ENCODE assay signal across 12 mouse cellular contexts in genomic region chr16:23144326-23144725, GRCm38 (mm10). TPM values are rescaled to one million over a fixed set of nuclear protein-coding genes. Genes with fewer than 3 reads are reported as not detected.
DNase-seq lines count a peak whose midpoint lies in the region; ATAC-seq and TF ChIP-seq lines count a peak whose summit lies in the region.
"Had no signal": no experiment of that assay in that cellular context is flagged by ENCODE, and none has a peak within 500 bp of the region (broad histone marks: within the 10 kb centered on the region; RNA-seq: fewer than 3 reads in every experiment).

No protein-coding gene starts in this region.

- peaks cover 17% of the 10 kb centered on the region for H3K4me1 ChIP-seq in spleen, adult 2 months (ENCODE audit: control insufficient read depth, insufficient read depth, insufficient read length)
- no peaks in the 10 kb centered on the region for H3K4me1 ChIP-seq in embryonic facial prominence, embryonic 15.5 days
- H3K4me1 ChIP-seq in forebrain, embryonic 13.5 days = no peaks in the 10 kb centered on the region
- no peaks in the 10 kb centered on the region for H3K4me1 ChIP-seq in heart, embryonic 11.5 days (ENCODE audit: control insufficient read depth, insufficient read depth, low read length)
- H3K4me1 ChIP-seq: forebrain, embryonic 15.5 days; limb, embryonic 15.5 days had no signal

- H3K9me3 ChIP-seq in embryonic facial prominence, embryonic 15.5 days (replicated peaks) = no peaks in the 10 kb centered on the region
- H3K9me3 ChIP-seq in forebrain, embryonic 13.5 days (replicated peaks) = no peaks in the 10 kb centered on the region
- no peaks in the 10 kb centered on the region for H3K9me3 ChIP-seq in heart, embryonic 11.5 days (replicated peaks; ENCODE audit: control insufficient read depth, low read length)
- H3K9me3 ChIP-seq: forebrain, embryonic 15.5 days; heart, embryonic 10.5 days; limb, embryonic 15.5 days had no signal

- no peak overlapping the region for H3K4me2 ChIP-seq in embryonic facial prominence, embryonic 15.5 days (replicated peaks)
- no peak overlapping the region for H3K4me2 ChIP-seq in forebrain, embryonic 13.5 days
- no peak overlapping the region for H3K4me2 ChIP-seq in heart, embryonic 11.5 days
- H3K4me2 ChIP-seq: forebrain, embryonic 15.5 days; limb, embryonic 15.5 days had no signal

- no peak overlapping the region for H3K9ac ChIP-seq in embryonic facial prominence, embryonic 15.5 days
- no peak overlapping the region for H3K9ac ChIP-seq in forebrain, embryonic 13.5 days
- H3K9ac ChIP-seq in heart, embryonic 11.5 days (ENCODE audit: low read depth, low read length) = no peak overlapping the region
- H3K9ac ChIP-seq: forebrain, embryonic 15.5 days; limb, embryonic 15.5 days had no signal

- WGBS in spleen, adult 2 months = 15% methylated on average over 7 of the region's 7 CpGs
- WGBS in embryonic facial prominence, embryonic 15.5 days = 75% methylated on average over 7 of the region's 7 CpGs
- WGBS in forebrain, embryonic 13.5 days = 85% methylated on average over 7 of the region's 7 CpGs
- WGBS in heart, embryonic 11.5 days (ENCODE audit: insufficient replicate concordance) = 79% methylated on average over 7 of the region's 7 CpGs

- H3K36me3 ChIP-seq in spleen, adult 2 months (ENCODE audit: control insufficient read depth, insufficient read depth, low read length) = no peaks in the 10 kb centered on the region
- H3K36me3 ChIP-seq in embryonic facial prominence, embryonic 15.5 days = no peaks in the 10 kb centered on the region
- H3K36me3 ChIP-seq in forebrain, embryonic 13.5 days (ENCODE audit: poor library complexity, severe bottlenecking) = no peaks in the 10 kb centered on the region
- no peaks in the 10 kb centered on the region for H3K36me3 ChIP-seq in heart, embryonic 11.5 days (ENCODE audit: control insufficient read depth, insufficient read depth, low read length)
- H3K36me3 ChIP-seq: forebrain, embryonic 15.5 days; heart, embryonic 10.5 days; limb, embryonic 15.5 days had no signal

- peak; percentile 39 to 83 for DNase-seq in spleen, adult 2 months (ENCODE audit: low read depth in 1 of 2, low spot score in 2 of 2)
- DNase-seq in spleen, postnatal 14 days (ENCODE audit: low spot score in 2 of 2) = no peak
- DNase-seq in naive thymus-derived CD4-positive, alpha-beta T cell, adult 2 months (ENCODE audit: low read depth) = peak; percentile 90
- DNase-seq in gastrocnemius, adult 2 months = no peak
- DNase-seq: layer of hippocampus, adult 9-11 months; retina, postnatal 1 day had no signal

- H3K4me3 ChIP-seq in spleen, adult 2 months (ENCODE audit: extremely low read depth, insufficient read depth, insufficient read length) = no peak overlapping the region
- H3K4me3 ChIP-seq in embryonic facial prominence, embryonic 15.5 days (replicated peaks) = no peak overlapping the region
- H3K4me3 ChIP-seq in gastrocnemius, adult 2 months = no peak overlapping the region
- no peak overlapping the region for H3K4me3 ChIP-seq in forebrain, embryonic 13.5 days
- H3K4me3 ChIP-seq in heart, embryonic 11.5 days (ENCODE audit: low read depth, low read length) = no peak overlapping the region
- H3K4me3 ChIP-seq: forebrain, embryonic 15.5 days; heart, embryonic 10.5 days; limb, embryonic 15.5 days had no signal

- no peak for TF ChIP-seq POLR2A in spleen, adult 2 months (IDR thresholded peaks at IDR 0.05; ENCODE audit: low read depth, low read length)

- no peak for TF ChIP-seq CTCF in spleen, adult 2 months (IDR thresholded peaks at IDR 0.05; ENCODE audit: extremely low read depth, insufficient read depth, insufficient read length, insufficient replicate concordance)
- TF ChIP-seq CTCF in gastrocnemius, adult 2 months (IDR thresholded peaks at IDR 0.05) = no peak

- intact Hi-C loops in gastrocnemius, adult 2 months (cut with DNase I) = no loop called here

- 0 out of 2 replicates have a peak, but pooled peaks have one; percentile 47 for ATAC-seq in embryonic facial prominence, embryonic 15.5 days (ENCODE audit: insufficient number of reproducible peaks, low FRiP score, low TSS enrichment, low read depth)
- ATAC-seq in forebrain, embryonic 13.5 days = no peak
- ATAC-seq in heart, embryonic 11.5 days (replicated peaks; ENCODE audit: insufficient number of reproducible peaks, low FRiP score, low TSS enrichment) = no peak
- ATAC-seq: forebrain, embryonic 15.5 days had no signal

- no peaks in the 10 kb centered on the region for H3K27me3 ChIP-seq in spleen, adult 2 months (ENCODE audit: control insufficient read depth, insufficient read depth, low read length)
- no peaks in the 10 kb centered on the region for H3K27me3 ChIP-seq in embryonic facial prominence, embryonic 15.5 days
- no peaks in the 10 kb centered on the region for H3K27me3 ChIP-seq in forebrain, embryonic 13.5 days
- no peaks in the 10 kb centered on the region for H3K27me3 ChIP-seq in heart, embryonic 11.5 days (ENCODE audit: control insufficient read depth, insufficient read depth, low read length)
- H3K27me3 ChIP-seq: forebrain, embryonic 15.5 days; limb, embryonic 15.5 days had no signal

- peak overlapping the region; percentile 10; the same call in 1 of the 2 replicates for H3K27ac ChIP-seq in spleen, adult 2 months (ENCODE audit: insufficient read depth, low read length)
- H3K27ac ChIP-seq in embryonic facial prominence, embryonic 15.5 days (replicated peaks) = no peak overlapping the region
- no peak overlapping the region for H3K27ac ChIP-seq in gastrocnemius, adult 2 months
- H3K27ac ChIP-seq in forebrain, embryonic 13.5 days = no peak overlapping the region
- no peak overlapping the region for H3K27ac ChIP-seq in heart, embryonic 11.5 days (ENCODE audit: low read depth, low read length)
- H3K27ac ChIP-seq: forebrain, embryonic 15.5 days; heart, embryonic 10.5 days; limb, embryonic 15.5 days had no signal

RNA-seq across cellular contexts. Expression of gene Adipoq, which starts 2.0 kb away (rescaled TPM):
- 2.9 and 5.8 TPM in 2 replicates for polyA plus RNA-seq in spleen, adult 2 months (2012; rRNA removed)
- polyA plus RNA-seq in embryonic facial prominence, embryonic 15.5 days (2015; fragmentation: Nextera tagmentation; extraction: Ambion mirVana) = 0.13 and 0.25 TPM in 2 replicates
- total RNA-seq in gastrocnemius, adult 2 months (2021) = 1 to 10 TPM in 1 of 2 experiments, under 1 TPM in 1; 0.87 to 8.6 TPM
- not detected in 2 replicates for polyA plus RNA-seq in forebrain, embryonic 13.5 days (2015; fragmentation: Nextera tagmentation; extraction: Ambion mirVana)
- polyA plus RNA-seq in heart, embryonic 11.5 days (2014; fragmentation: Nextera tagmentation; extraction: Ambion mirVana) = 0.16 TPM in 1 of 2 replicates, not detected in the other
- polyA plus RNA-seq: forebrain, embryonic 15.5 days; limb, embryonic 15.5 days had no signal

RNA-seq across cellular contexts. Expression of gene Rfc4, which starts 16.8 kb away (rescaled TPM):
- polyA plus RNA-seq in spleen, adult 2 months (2012; rRNA removed) = 0.22 and 0.63 TPM in 2 replicates
- polyA plus RNA-seq in embryonic facial prominence, embryonic 15.5 days (2015; fragmentation: Nextera tagmentation; extraction: Ambion mirVana) = 83.0 and 86.0 TPM in 2 replicates
- 1 to 10 TPM; 7.6 to 7.9 TPM for total RNA-seq in gastrocnemius, adult 2 months (2021)
- polyA plus RNA-seq in forebrain, embryonic 13.5 days (2015; fragmentation: Nextera tagmentation; extraction: Ambion mirVana) = 150 and 164 TPM in 2 replicates
- polyA plus RNA-seq in heart, embryonic 11.5 days (2014; fragmentation: Nextera tagmentation; extraction: Ambion mirVana) = 106 and 117 TPM in 2 replicates

RNA-seq across cellular contexts. Expression of gene Eif4a2, which starts 37.1 kb away (rescaled TPM):
- polyA plus RNA-seq in spleen, adult 2 months (2012; rRNA removed) = 51.0 and 62.8 TPM in 2 replicates
- polyA plus RNA-seq in embryonic facial prominence, embryonic 15.5 days (2015; fragmentation: Nextera tagmentation; extraction: Ambion mirVana) = 231 and 236 TPM in 2 replicates
- total RNA-seq in gastrocnemius, adult 2 months (2021) = 100 to 1,000 TPM; 458 to 462 TPM
- 229 and 252 TPM in 2 replicates for polyA plus RNA-seq in forebrain, embryonic 13.5 days (2015; fragmentation: Nextera tagmentation; extraction: Ambion mirVana)
- 205 and 223 TPM in 2 replicates for polyA plus RNA-seq in heart, embryonic 11.5 days (2014; fragmentation: Nextera tagmentation; extraction: Ambion mirVana)

Comparison
In these comparisons a context has a peak if more than half of its experiments do, and no peak if none do; other contexts are left out.
1. DNase-seq: peak in spleen, adult 2 months (2 of 2) and naive thymus-derived CD4-positive, alpha-beta T cell, adult 2 months (single experiment); none in spleen, postnatal 14 days (0 of 2) and gastrocnemius, adult 2 months (single experiment).
2. RNA of gene Rfc4, which starts 16.8 kb away (polyA plus RNA-seq): 150 to 164 TPM in forebrain, embryonic 13.5 days, 106 to 117 TPM in heart, embryonic 11.5 days and 83.0 to 86.0 TPM in embryonic facial prominence, embryonic 15.5 days; 0.22 to 0.63 TPM in spleen, adult 2 months; every median in the first group is over 10 times any median in the second.